Mouse (Mus musculus): Measurements from ENCODE around the gene Fam49a. TPM values are rescaled to one million over a fixed set of nuclear protein-coding genes. Genes with fewer than 3 reads are reported as not detected.

Gene Fam49a
- polyA plus RNA-seq (2014; fragmentation: Illumina TruSeq; extraction: RNeasy Lipid Tissue Mini Kit (QIAGEN cat#74804); ENCODE audit: low read depth, low replicate concordance): 48.2 TPM

DNA sequence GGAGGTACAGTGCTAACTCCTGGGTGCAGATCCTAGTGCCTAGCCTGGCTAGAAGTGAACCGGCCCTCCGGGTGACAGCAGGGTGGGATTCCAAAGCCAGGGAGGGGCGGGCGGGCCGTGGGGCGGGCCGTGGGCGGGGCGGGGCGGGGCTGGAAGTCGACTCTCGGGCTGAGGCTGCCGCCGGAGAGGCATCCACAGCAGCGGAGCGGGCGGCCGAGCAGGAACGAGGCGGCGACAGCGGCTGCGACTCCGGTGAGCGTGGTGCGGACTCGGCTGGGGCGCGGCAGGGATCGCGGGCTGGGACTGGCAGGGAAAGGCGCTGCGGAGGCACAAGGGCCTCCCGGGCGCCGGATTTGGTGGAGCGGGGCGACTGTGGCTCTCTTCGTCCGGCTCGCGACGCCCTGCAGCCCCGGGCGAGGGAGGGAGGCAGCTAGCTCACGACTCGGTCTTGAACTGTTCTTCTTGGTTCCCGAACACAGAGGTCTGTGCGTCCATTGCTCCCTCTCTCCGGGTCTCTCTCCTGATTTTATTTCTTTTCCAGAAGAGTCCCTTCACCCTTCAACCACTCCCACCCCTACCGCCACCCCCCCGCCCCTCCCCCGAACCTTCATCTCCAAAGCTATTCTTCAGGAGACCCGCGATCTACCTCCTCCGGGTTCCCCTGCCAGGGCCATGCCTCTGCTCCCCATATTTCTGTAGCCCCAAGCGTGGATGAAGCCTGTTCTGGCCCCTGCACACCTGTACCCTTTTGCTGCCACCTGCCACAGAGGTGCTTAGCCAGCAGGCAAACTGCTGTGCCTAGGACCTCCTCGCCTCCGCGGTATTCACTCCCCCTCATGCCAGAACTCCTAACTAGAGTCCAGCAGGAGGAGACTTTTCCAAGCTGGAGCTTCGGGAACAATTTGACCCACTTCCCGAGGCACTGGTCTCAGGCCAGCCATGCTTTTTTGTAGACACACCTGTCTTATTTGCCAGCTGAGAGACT is at the start of gene Fam49a:
Gene Fam49a, plus strand, starts transcription at position 153 of the 985 bp plus-strand sequence.

Measured in adrenal gland, adult 10 weeks (tissue).